Mouse (Mus musculus) spleen, postnatal 36 days (tissue): ENCODE measurements around the gene Polr2i.
A peak's percentile ranks its signal among the peaks of the same experiment; 100 is the strongest.
"Not testable (repeated sequence)": the region's sequence is repeated elsewhere in the genome, so short reads cannot be mapped to it uniquely, and the experiment has no call there.

Experiments
- DNase-seq, 2 experiments: peaks; one replicate each; pipeline ENCODE4 v3.0.0; 2022; ENCODE audit warnings: low spot score in 2 of 2, mixed read lengths in 1 of 2

The Polr2i gene

DNA sequence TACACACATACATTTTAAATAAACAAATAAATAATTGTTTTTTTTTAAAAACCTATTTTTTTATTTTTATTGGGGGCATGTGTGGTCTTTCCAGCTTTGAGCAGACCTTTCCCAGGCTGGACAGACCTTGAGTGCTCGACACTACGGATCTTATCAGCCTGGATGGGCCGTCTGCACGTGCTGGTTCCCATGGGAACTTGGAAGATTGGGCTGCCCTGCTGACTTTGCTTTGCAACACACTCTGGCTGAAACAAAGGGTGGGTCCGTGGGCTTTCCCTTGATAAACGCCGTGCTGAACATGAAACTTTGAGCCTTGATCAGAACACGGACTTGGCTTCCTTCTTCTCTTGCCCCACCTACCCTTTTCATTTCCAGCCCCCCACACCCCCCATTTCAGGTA, 27.4 kb upstream of the Polr2i start:
- no peak for DNase-seq

DNA sequence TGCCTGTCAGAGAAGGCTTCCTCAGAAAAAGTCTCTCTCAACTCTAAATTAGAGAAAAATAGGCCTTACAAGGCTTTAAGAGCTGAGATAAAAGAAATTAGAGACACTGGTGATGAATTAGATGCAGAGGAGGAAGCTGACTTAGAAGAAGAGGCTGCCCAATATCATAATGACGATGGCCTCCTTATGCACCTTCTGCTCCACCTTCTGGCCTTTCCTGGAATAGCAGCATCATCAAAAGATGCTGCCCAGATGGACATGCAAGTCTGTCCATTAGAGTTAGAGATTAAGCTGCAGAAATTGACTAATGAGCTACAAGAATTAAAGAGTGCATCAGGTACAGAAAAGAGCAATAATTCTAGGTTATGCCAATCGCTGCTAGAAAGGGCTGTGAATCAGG, 26.4 kb upstream of the Polr2i start:
- peak; percentile 41 to 62 for DNase-seq

DNA sequence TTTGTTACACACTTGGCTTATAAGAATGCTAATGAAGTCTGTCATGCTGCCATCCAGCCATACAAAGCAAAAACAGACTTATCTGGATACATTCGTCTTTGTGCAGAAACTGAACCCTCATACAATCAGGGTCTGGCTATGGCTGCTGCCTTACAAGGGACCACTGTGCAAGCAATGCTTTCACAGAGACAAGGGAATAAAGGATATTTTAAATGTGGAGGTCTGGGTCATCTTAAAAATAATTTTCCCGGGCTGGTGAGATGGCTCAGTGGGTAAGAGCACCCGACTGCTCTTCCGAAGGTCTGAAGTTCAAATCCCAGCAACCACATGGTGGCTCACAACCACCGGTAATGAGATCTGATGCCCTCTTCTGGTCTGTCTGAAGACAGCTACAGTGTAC, 25.4 kb upstream of the Polr2i start:
- DNase-seq: not testable (repeated sequence)

GRCm38 (mm10) chr7:30211025-30211424, 20.7 kb upstream of the Polr2i start:
- DNase-seq: no peak

DNA sequence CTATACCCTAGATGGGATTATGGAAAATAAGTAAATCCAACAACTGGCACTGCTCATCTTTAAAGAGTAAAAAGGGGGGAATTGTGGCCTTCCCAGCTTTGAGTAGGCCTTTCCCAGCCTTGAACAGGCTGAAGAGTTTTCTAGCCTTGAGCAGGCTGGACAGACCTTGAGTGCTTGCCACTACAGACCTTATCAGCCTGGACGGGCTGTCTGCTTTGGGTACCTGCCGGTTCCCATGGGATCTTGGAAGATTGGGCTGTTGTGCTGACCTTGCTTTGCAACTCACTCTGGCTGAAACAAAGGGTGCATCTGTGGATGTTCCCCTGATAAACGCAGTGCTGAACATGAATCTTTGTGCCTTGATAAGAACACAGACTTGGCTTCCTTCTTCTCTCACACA, 17.9 kb upstream of the Polr2i start:
- DNase-seq: no peak

- DNase-seq: no peak
Observed at GRCm38 (mm10) chr7:30215875-30216274, 15.9 kb upstream of the Polr2i start.

- DNase-seq: peak; percentile 65 to 72
Observed at GRCm38 (mm10) chr7:30216723-30217151, 15.0 kb upstream of the Polr2i start.

- no peak for DNase-seq
Observed at GRCm38 (mm10) chr7:30217277-30217676, 14.5 kb upstream of the Polr2i start.

GRCm38 (mm10) chr7:30219293-30220007, 12.3 kb upstream of the Polr2i start:
- DNase-seq: no peak

GRCm38 (mm10) chr7:30220008-30220356, 11.8 kb upstream of the Polr2i start:
- no peak for DNase-seq

GRCm38 (mm10) chr7:30221433-30221832, 10.3 kb upstream of the Polr2i start:
- DNase-seq: no peak

DNA sequence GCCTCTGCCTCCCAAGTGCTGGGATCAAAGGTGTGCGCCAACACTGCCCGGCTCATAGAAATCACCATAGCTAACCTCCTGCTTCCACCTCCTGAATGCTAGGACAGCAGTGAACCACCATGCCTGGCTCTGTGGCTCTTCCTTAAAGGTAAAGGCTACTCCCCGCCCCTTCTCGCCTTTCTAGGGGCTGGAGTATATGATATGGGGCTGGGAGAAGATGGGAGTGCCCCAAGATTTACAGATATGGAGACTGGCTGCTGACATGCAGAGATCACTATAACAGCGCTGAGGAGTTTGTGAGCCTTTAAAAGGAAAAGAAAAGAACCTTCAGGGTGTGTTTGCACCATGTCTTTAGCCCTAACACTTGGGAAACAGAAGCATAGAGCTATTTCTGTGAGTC, 9.5 kb upstream of the Polr2i start:
- no peak for DNase-seq

DNA sequence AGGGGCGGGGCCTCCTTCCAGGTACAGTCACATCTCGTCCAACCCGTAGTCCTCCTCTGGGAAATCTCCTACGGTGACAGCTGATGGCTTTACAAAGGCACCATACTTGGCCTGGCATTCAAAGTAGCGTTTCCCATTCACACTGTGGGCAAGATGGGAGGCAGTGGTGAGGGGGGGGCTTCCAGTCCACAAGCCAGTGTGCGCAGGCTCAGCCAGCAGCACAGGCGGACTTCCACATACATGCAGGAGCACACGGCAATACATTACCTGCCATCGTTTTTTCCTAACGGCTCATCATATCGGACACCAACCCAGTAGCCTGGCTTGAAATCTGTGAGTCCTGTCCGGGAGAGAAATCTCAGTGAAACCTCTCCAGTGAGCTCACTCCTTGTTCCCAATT, 7.5 kb upstream of the Polr2i start:
- no peak for DNase-seq

- DNase-seq: no peak
Observed at GRCm38 (mm10) chr7:30231328-30231668, 450 bp upstream of the Polr2i start.

GRCm38 (mm10) chr7:30232631-30233148, 942 bp downstream of the Polr2i start:
- DNase-seq: peak; percentile 36 to 55

GRCm38 (mm10) chr7:30233387-30233786, 1.6 kb downstream of the Polr2i start:
- no peak for DNase-seq

GRCm38 (mm10) chr7:30234276-30234858, 2.6 kb downstream of the Polr2i start:
- DNase-seq: no peak

DNA sequence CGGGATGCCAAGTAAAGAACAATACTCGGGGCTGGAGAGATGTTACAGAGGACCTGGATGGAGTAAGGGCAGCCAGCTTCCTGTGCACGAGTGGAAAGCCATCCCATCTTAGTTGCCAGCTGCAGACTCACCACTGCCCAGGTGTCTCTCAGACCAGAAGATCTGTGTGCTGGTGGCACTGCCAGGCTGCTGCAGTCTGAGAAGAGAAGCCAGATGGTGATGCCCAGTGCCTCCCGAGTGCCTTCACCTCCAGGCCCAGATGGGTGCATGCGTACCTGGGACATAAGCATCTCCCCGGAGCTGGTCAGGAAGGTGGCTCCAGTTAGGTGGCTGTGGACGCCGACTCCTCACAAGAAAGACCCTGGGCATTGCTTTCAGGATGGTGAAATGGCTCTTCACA, 3.3 kb downstream of the Polr2i start:
- no peak for DNase-seq

- DNase-seq: no peak
Observed at GRCm38 (mm10) chr7:30235625-30236024, 3.9 kb downstream of the Polr2i start, which contains the start of gene Ovol3. TSS of gene Ovol3 (minus strand) at chr7:30235725.

GRCm38 (mm10) chr7:30237374-30237773, 5.6 kb downstream of the Polr2i start:
- DNase-seq: not testable (repeated sequence)

GRCm38 (mm10) chr7:30251956-30252954, 20.5 kb downstream of the Polr2i start:
- peak; percentile 5 to 11 for DNase-seq

- no peak for DNase-seq
Observed at GRCm38 (mm10) chr7:30265041-30265440, 33.3 kb downstream of the Polr2i start.
